Mouse (Mus musculus) stomach, postnatal 0 days (tissue): ENCODE measurements around the gene Rcn1.

ENCODE experiments used
- CTCF ChIP-seq: IDR thresholded peaks from 2 replicates; pipeline ENCODE4 v1.5.1; 2016; ENCODE audit warnings: antibody characterized with exemption, low read depth, mild to moderate bottlenecking, moderate library complexity
- EP300 ChIP-seq: optimal IDR thresholded peaks from 2 replicates; pipeline ENCODE3; 2016; ENCODE audit warnings: antibody characterized with exemption

DNA sequence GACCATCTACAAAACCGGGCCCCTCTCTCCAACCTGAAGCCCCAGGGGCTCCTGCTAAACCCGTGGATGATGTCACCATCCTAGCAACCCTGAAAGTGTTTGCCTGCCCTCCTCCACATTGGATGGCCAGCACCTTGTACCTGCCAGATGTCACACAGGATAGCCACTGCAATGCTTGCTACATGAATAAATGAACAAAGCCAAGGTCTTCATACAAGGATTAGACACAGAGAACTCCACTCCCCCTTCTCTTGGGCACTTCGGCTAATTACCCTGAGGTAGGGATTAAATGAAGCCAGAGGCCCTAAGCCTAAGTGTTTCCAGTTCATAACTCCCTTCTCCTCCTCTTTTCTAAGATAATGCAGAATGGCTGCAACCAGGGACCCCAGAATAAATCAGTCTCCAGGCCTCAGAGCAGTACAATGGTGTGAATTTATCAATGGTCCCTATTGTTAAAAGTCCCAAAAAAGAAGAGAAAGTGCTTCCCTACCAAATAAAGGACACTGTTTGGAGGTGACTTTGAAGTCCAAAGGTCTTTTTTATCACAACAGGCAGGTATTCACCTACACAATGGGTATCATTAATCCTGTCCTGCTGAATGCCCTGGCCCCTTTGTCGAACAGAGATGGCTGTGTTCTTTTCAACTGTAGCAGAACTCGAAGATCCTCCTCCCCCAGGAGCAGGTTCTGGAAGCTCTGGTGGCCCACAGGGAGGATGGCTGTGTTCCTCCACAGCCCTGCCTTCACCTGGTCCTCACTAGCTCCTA, 1.5 kb downstream of the Rcn1 start:
- no peak for TF ChIP-seq CTCF
- TF ChIP-seq EP300: no peak
